Mouse (Mus musculus): Measurements from ENCODE around the gene Setdb1.
"Not testable (repeated sequence)": the region's sequence is repeated elsewhere in the genome, so short reads cannot be mapped to it uniquely, and the experiment has no call there.

Gene Setdb1

DNA sequence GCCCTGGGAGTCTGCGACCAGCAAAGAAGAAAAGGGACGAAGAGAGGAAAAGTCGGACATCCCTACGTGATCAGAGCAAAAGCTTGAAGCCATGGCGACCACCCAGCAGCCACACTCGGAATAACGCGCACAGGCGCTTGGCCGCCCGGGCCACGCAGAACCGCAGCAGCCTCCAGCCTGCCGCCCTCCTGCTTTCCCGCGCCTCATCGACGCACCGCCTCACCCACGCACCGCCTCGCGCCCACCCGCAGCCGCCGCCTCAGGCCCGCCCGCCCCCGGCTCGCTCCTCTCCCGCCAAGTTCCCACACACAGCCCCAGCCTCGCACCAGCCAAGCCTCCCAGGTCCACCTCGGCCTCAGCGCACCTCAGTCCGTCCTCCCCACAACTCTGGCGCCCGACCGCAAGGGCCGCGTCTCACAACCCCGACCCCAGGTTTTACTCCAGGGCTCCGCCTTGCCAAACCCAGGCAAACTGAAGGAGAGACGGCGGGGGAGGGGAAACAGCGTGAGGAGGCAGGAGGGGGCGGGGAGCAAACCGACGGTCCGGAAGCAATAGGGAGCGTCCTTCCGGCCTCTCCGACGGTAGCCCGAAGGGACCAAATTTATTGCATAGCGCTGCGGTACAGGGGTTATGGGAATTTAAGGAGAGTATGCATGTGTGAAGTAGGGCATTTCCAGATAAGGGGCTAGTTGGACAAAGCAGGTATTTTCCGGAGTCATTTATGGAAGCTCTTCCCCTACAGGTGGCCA, at the start of gene Setdb1:
Gene Setdb1 (minus strand): TSS at position 502 of the 749 bp plus-strand sequence.
- DNase-seq (ENCODE audit: extremely low spot score, low spot score): peak; percentile 97

- no peak for DNase-seq (ENCODE audit: extremely low spot score, low spot score)
Measured at GRCm38 (mm10) chr3:95402741-95403140, 45.7 kb upstream of the Setdb1 start, which contains the start of gene 4930558C23Rik. TSS of gene 4930558C23Rik (minus strand) at chr3:95402841.

- DNase-seq (ENCODE audit: extremely low spot score, low spot score): no peak
Measured at GRCm38 (mm10) chr3:95394385-95394784, 37.4 kb upstream of the Setdb1 start.

- DNase-seq (ENCODE audit: extremely low spot score, low spot score): no peak
Measured at GRCm38 (mm10) chr3:95385401-95386075, 28.5 kb upstream of the Setdb1 start.

- no peak for DNase-seq (ENCODE audit: extremely low spot score, low spot score)
Measured at GRCm38 (mm10) chr3:95373208-95373607, 16.2 kb upstream of the Setdb1 start.

DNA sequence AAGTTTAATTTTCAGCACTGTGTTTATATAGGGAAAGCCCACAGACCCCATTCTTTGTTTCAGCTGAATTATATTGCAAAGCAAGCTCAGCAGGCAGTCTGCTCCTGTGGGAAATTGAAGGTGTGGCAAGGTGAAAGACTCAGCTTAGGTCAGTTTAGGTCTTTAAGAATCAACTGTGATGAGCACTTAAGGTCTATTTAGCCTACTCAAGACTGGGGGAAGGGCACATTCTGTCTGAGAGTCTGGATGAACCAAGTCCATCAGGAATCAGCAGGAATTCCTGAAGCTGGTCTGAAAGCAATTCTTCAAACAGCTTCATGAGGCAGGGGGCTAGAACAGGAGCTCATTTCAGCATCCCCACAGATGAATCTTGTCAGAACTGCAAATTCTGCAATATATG, 13.1 kb upstream of the Setdb1 start:
- no peak for DNase-seq (ENCODE audit: extremely low spot score, low spot score)

DNA sequence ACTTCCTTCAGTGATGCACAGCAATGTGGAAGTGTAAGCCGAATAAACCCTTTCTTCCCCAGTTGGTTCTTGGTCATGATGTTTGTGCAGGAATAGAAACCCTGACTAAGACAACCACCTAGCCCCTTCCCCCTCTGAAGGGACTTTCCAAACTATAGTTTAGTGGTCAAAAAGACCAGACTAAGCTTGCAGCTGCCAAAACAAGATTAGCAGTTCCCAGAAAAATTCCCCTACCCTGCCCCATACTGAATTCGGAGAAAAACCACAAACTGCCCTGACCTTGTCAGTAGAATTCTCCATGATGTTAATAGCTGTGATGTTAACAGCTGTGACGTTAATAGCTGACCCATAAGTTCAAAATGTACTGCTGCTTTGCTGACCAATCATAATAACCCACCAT, 3.3 kb upstream of the Setdb1 start:
- DNase-seq (ENCODE audit: extremely low spot score, low spot score): not testable (repeated sequence)

DNA sequence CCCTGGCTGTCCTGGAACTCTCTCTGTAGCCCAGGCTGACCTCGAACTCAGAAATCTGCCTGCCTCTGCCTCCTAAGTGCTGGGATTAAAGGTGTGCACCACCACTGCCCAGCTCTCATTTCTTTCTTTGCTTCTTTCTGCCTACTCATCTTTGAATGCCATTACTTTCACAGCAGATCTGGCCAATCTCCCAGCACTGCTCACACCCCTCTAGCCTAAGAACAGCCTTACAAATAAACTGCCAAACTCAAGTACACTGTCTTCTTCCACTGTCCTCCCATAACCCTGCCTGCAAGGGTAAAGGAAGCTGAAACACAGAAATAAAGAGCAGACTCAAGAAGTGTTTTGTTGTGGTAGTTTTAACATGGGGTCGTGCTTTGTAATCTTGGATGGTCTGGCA, 744 bp upstream of the Setdb1 start:
- DNase-seq (ENCODE audit: extremely low spot score, low spot score): no peak

DNA sequence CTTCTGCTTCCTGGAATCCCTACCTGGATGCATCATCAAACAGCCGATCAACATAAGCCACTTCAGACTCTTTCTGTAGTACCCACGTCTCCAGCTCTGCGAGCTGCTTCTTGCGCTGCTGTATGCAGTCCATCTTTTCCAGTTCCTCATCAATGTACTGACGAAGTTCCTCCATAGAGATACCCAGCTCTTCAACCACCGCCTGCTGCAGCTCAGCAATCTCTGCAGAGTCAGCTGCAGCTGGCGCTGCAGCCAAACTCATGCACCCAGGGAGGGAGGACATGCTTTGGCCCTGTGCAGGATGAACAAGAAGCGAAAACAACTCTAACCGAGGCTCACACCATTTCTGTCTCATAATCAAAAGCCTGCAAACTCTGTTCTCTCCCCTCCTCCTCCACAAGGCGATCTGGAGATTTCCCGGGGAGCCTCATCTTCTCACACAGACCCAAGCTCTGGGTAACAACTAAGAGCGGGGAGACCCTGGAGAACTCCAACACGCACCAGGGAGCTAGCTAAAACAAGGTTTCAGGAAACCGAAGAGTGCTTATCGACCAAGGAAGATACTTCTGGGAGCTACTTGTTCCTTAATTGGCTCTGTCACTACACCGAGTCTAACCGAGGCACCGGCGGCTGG, 974 bp downstream of the Setdb1 start:
- DNase-seq (ENCODE audit: extremely low spot score, low spot score): not testable (repeated sequence)

DNA sequence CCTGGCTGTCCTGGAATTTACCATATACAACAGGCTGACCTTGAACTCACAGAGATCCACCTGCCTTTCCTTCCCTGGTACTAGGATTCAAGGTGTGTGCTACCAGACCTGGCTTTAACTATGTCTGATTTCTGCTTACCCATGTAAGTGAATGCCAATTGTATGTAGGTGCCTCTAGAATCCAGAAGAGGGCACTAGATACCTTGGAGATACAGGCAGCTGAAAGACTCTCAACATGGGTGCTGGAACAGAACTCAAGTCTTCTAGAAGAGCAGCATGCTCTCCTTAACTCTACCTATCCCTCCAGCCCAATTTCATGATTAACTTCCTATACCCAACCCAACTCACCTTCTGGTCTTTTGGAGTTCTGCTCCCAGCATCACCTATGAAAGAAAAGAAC, 7.5 kb downstream of the Setdb1 start:
- DNase-seq (ENCODE audit: extremely low spot score, low spot score): no peak

- not testable (repeated sequence) for DNase-seq (ENCODE audit: extremely low spot score, low spot score)
Measured at GRCm38 (mm10) chr3:95348343-95348742, 8.7 kb downstream of the Setdb1 start.

GRCm38 (mm10) chr3:95346454-95346853, 10.5 kb downstream of the Setdb1 start:
- no peak for DNase-seq (ENCODE audit: extremely low spot score, low spot score)

DNA sequence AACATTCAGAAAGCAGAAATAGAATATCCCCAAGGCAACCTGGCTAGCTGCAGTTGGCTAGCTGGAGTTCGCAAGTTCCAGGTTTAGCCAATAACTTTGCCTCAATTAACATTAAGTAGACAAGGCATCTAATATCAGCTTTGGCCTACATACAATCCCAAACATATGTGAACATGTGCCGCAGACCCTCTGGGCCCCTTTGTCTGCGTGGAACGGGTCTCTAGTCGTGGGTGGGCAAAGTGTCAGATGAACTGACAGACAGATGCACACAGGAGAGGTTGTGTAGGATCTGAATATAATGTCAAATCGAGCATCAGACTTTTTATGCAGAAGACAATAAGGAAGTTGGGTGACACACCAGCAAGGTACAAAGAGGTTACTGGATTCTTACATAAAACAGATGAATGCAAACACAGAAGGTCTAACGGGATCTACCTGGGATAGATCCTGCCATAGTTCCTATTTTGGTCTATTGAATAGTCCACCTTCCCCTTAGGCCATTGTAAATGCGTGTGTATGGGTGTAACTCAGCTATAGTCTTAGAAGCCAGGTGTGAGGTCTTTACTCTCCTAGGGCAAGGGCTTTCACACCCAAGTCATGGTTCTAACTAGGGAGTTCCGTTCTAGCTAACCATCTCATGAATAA, 13.5 kb downstream of the Setdb1 start:
- DNase-seq (ENCODE audit: extremely low spot score, low spot score): not testable (repeated sequence)

DNA sequence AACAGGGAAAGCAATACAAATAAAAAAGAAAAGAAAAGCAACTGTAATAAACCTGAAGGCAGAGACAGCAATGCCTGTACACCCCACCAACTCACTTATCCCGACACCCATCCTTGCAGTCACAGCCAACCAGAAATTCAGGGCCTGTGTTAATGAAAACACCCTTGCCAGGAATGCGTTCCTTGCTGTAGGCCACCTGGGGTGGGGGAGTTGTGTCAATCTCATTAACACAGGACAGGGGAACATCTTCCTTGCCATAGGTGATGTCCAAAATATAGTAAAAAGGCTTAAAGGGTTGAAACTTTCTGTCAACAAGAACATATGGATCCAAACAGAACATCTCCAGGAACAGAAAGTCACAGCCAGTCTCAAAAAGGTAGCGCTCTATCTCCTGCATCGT, 18.8 kb downstream of the Setdb1 start:
- DNase-seq (ENCODE audit: extremely low spot score, low spot score): no peak

- DNase-seq (ENCODE audit: extremely low spot score, low spot score): no peak
Measured at GRCm38 (mm10) chr3:95337345-95337744, 19.7 kb downstream of the Setdb1 start.

GRCm38 (mm10) chr3:95331528-95331927, 25.5 kb downstream of the Setdb1 start:
- no peak for DNase-seq (ENCODE audit: extremely low spot score, low spot score)

DNA sequence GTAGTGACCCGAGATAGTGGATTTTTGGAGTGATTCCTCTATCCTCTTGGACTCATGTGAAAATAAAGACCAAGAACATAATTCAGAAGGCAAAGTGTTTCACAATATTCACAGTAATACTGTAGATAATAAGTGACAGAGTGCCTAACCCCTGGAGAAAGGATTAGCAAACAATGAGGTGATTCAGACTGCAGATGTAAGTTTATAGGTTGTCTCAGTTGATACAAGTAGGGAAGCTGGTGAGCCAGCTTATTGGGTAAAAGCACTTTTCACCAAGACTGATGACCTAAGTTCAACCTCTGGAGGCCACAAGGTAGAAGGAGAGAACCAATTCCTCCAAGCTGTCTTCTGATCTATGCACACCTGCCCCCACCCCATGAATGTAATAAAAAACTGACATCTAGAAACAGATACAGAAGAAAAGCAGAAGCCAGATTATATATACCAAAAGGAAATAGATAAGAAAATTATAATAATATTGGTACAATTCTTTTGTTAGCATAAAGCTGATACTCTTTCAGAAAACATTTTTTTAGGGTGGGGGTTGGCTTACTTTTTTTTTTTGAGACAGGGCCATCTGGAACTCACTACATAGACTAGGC, 28.1 kb downstream of the Setdb1 start:
- DNase-seq (ENCODE audit: extremely low spot score, low spot score): no peak

- no peak for DNase-seq (ENCODE audit: extremely low spot score, low spot score)
Measured at GRCm38 (mm10) chr3:95324454-95325144, 32.4 kb downstream of the Setdb1 start.

DNA sequence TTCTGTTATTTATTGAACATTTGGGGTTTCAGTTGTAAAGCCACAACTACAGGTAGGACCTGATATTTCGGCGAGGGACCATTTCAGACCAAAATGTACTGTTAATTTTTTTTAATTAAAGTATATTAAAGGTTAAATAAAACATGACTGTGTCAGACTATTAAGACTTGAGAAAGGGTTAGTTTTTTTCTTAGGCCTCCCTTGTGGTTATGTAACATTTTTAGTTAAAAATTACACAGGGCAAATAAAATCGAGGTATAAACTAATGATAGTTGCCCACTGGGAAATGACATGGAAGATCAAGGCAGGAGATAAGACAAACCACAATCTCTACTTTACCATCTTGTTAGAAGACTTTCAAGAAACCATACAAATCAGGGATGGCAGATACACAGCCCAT, 33.6 kb downstream of the Setdb1 start:
- no peak for DNase-seq (ENCODE audit: extremely low spot score, low spot score)

DNA sequence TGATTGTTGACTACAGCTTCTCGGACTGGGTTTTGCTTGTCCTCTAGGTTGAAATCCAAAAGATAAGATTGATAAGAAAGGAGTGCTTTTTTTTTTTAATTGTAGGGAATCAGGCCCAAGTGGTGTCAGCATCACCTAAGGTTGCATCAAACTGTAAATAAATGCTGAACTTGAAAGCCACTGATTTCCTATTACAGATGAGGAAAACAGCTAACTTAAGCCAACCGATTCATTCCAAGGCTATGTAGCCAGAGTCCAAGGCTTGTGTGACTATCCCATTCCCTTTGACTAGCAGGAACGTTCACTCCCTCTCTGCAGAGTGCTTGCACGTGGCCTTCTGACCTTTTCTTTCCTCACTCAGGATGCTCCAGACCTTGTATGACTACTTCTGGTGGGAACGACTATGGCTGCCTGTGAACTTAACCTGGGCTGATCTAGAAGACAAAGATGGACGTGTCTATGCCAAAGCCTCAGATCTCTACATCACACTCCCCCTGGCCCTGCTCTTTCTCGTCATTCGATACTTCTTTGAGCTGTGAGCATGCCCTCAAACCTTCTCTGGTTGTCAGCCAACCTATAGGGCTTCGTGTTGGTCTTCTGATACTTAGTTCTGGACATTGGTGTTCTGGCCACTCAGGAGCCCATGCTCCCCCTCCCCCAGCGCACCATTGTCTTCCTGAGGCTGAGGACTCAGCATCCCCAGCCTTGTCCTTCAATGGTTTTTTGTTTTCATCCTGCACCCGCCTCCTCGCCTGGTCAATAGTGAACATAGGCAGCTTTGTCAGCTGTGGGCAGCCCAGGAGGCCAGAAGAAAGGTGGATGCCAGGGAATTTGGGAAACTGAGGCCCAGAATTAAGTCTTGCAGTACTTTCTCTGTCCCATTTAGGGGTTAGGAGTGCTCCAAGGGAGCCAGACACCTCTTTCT, 37.0 kb downstream of the Setdb1 start:
- DNase-seq (ENCODE audit: extremely low spot score, low spot score): no peak
